Mouse (Mus musculus): Measurements from ENCODE around the gene Bhmt. TPM values are rescaled to one million over a fixed set of nuclear protein-coding genes. Genes with fewer than 3 reads are reported as not detected.

Gene Bhmt
- 121 TPM for polyA plus RNA-seq (2014; fragmentation: Illumina TruSeq; extraction: RNeasy Lipid Tissue Mini Kit (QIAGEN cat#74804); ENCODE audit: low read depth, low replicate concordance)

GRCm38 (mm10) chr13:93637282-93638245, at the start of gene Bhmt:
TSS of gene Bhmt (minus strand) at chr13:93637961.

GRCm38 (mm10) chr13:93674131-93674561, 36.4 kb upstream of the Bhmt start, which contains the start of the genes Bhmt2 and Dmgdh:
TSS of gene Bhmt2 (minus strand) at chr13:93674302.
TSS of gene Dmgdh (plus strand) at chr13:93674433.

Other genes starting within 250 kb of the Bhmt start
- gene Jmy, start 138.2 kb downstream of the Bhmt start, polyA plus RNA-seq (2014; fragmentation: Illumina TruSeq; extraction: RNeasy Lipid Tissue Mini Kit (QIAGEN cat#74804); ENCODE audit: low read depth, low replicate concordance) = 23.8 TPM
- 1.5 TPM for gene Bhmt2, start 36.3 kb upstream of the Bhmt start, polyA plus RNA-seq (2014; fragmentation: Illumina TruSeq; extraction: RNeasy Lipid Tissue Mini Kit (QIAGEN cat#74804); ENCODE audit: low read depth, low replicate concordance)
- gene Dmgdh, start 36.5 kb upstream of the Bhmt start, polyA plus RNA-seq (2014; fragmentation: Illumina TruSeq; extraction: RNeasy Lipid Tissue Mini Kit (QIAGEN cat#74804); ENCODE audit: low read depth, low replicate concordance) = 0.36 TPM
- 5.4 TPM for gene Arsb, start 133.7 kb upstream of the Bhmt start, polyA plus RNA-seq (2014; fragmentation: Illumina TruSeq; extraction: RNeasy Lipid Tissue Mini Kit (QIAGEN cat#74804); ENCODE audit: low read depth, low replicate concordance)